Mouse (Mus musculus) CH12.LX (cell line): Measurements from ENCODE around the gene 6030408B16Rik. TPM values are rescaled to one million over a fixed set of nuclear protein-coding genes. Genes with fewer than 3 reads are reported as not detected.

Experiments used
- DNase-seq: peaks from one replicate; pipeline ENCODE4 v3.0.0-alpha.2; 2013; ENCODE audit errors: extremely low read depth
- H3K27ac ChIP-seq: 2 replicates; pipeline ENCODE4 v1.5.1; 2012; ENCODE audit warnings: low read depth, mild to moderate bottlenecking, control low read depth, moderate library complexity; ENCODE audit not compliant: insufficient read depth
- H3K27me3 ChIP-seq: replicated peaks from 2 replicates; pipeline ENCODE3; 2012; ENCODE audit warnings: inconsistent platforms
- H3K36me3 ChIP-seq, 2 experiments: replicated peaks in 1 of 2; 2 replicates each; pipeline versions ENCODE3 to v1.6.1; 2012; ENCODE audit warnings: inconsistent platforms in 1 of 2, low read length in 1 of 2, mild to moderate bottlenecking in 1 of 2, mixed read lengths in 1 of 2, moderate library complexity in 1 of 2; ENCODE audit not compliant: control insufficient read depth in 1 of 2, insufficient read depth in 1 of 2
- H3K4me1 ChIP-seq, 2 experiments: 2 replicates each; pipeline ENCODE4 v1.6.1; 2012; ENCODE audit warnings: inconsistent platforms in 1 of 2, moderate library complexity in 1 of 2; ENCODE audit not compliant: insufficient read depth in 2 of 2, control insufficient read depth in 1 of 2
- H3K4me2 ChIP-seq: 2 replicates; pipeline ENCODE4 v1.6.1; 2012; ENCODE audit warnings: low read depth, mild to moderate bottlenecking, control low read depth; ENCODE audit not compliant: poor library complexity, insufficient read depth, severe bottlenecking
- H3K4me3 ChIP-seq, 3 experiments: fragments of 150-350 bp in 1 of 3; sonication (generic) in 1 of 3; replicated peaks in 1 of 3; 2 replicates each; pipeline versions ENCODE3 to v1.5.1; 2011 to 2012; ENCODE audit warnings: low read depth in 2 of 3, low read length in 2 of 3, mild to moderate bottlenecking in 2 of 3, moderate library complexity in 2 of 3, control low read depth in 1 of 3, improper control_type of control experiment in 1 of 3, inconsistent platforms in 1 of 3, mixed read lengths in 1 of 3; ENCODE audit not compliant: poor library complexity in 1 of 3
- H3K79me2 ChIP-seq: replicated peaks from 2 replicates; pipeline ENCODE4 v1.6.1; 2012; ENCODE audit warnings: mild to moderate bottlenecking, moderate library complexity; ENCODE audit not compliant: control insufficient read depth, poor library complexity, insufficient read depth, severe bottlenecking; ENCODE audit errors: extremely low read depth
- H3K9ac ChIP-seq: 2 replicates; pipeline ENCODE4 v1.6.1; 2012; ENCODE audit warnings: low read depth, mild to moderate bottlenecking, control low read depth, moderate library complexity; ENCODE audit not compliant: insufficient read depth
- H3K9me3 ChIP-seq: replicated peaks from 2 replicates; pipeline ENCODE3; 2012; ENCODE audit warnings: low read length, inconsistent platforms, mixed read lengths
- CHD1 ChIP-seq: IDR thresholded peaks from 2 replicates; pipeline ENCODE4 v1.6.1; 2012; ENCODE audit warnings: low read depth, low read length, improper control_type of control experiment, inconsistent platforms
- CHD2 ChIP-seq: IDR thresholded peaks from 2 replicates; pipeline ENCODE4 v1.6.1; 2011; ENCODE audit warnings: low read length, improper control_type of control experiment
- CTCF ChIP-seq, 2 experiments: IDR thresholded peaks in 1 of 2; conservative IDR thresholded peaks in 1 of 2; 2 replicates each; pipeline ENCODE4 v1.5.1; 2011 to 2012; ENCODE audit warnings: low read depth in 2 of 2, low read length in 2 of 2, improper control_type of control experiment in 1 of 2, inconsistent platforms in 1 of 2, mild to moderate bottlenecking in 1 of 2, moderate library complexity in 1 of 2
- ETS1 ChIP-seq: conservative IDR thresholded peaks from 2 replicates; pipeline ENCODE4 v1.6.1; 2012; ENCODE audit warnings: low read depth, mild to moderate bottlenecking, inconsistent platforms, low read length, improper control_type of control experiment, moderate library complexity
- IRF4 ChIP-seq: IDR thresholded peaks from 2 replicates; pipeline ENCODE4 v1.6.1; 2014; ENCODE audit warnings: low read depth, mild to moderate bottlenecking, inconsistent platforms, low read length, improper control_type of control experiment
- JUN ChIP-seq: IDR thresholded peaks from 2 replicates; pipeline ENCODE4 v1.6.1; 2011; ENCODE audit warnings: low read depth, mild to moderate bottlenecking, low read length, improper control_type of control experiment, moderate library complexity; ENCODE audit not compliant: insufficient read depth
- MYC ChIP-seq: IDR thresholded peaks from 2 replicates; pipeline ENCODE4 v1.6.1; 2011; ENCODE audit warnings: low read depth, mild to moderate bottlenecking, improper control_type of control experiment, low read length
- SMC3 ChIP-seq: IDR thresholded peaks from 2 replicates; pipeline ENCODE4 v1.6.1; 2011; ENCODE audit warnings: low read depth, low read length, improper control_type of control experiment
- TBP ChIP-seq: conservative IDR thresholded peaks from 2 replicates; pipeline ENCODE4 v1.6.1; 2011; ENCODE audit warnings: low read depth, low read length, improper control_type of control experiment
- TCF12 ChIP-seq: IDR thresholded peaks from 2 replicates; pipeline ENCODE4 v1.6.1; 2014; ENCODE audit warnings: low read depth, mild to moderate bottlenecking, inconsistent platforms, low read length, improper control_type of control experiment
- dilution Hi-C: fragments of 300-500 bp; cut with MboI; formaldehyde crosslinking; loops from 2 replicates; pipeline ENCODE4 v1.14.3; 2020; ENCODE audit warnings: low sequenced_read_pairs; ENCODE audit not compliant: extremely low pct_unique_long_range_greater_than_20kb, extremely low pct_ligation_motif_present
- in situ Hi-C: fragments of 300-500 bp; cut with MboI; formaldehyde crosslinking; loops from 3 replicates; pipeline ENCODE4 v1.14.3; 2019; ENCODE audit warnings: low sequenced_read_pairs, low pct_ligation_motif_present, low pct_unique_long_range_greater_than_20kb, mixed read lengths
- polyA plus RNA-seq: library from polyadenylated mRNA; unstranded; fragments of >175 nt; gene quantifications from 2 replicates; pipeline ENCODE4 v1.2.1, GENCODE M21; 2012; ENCODE audit warnings: low read depth; ENCODE audit not compliant: insufficient read length
- total RNA-seq, 2 experiments: library from RNA; depleted of rRNA; stranded (reverse); fragments of 300-350 nt in 1 of 2; fragments of >200 nt in 1 of 2; gene quantifications; 2 replicates each; pipeline ENCODE4 v1.2.3; 2012 to 2014

Gene 6030408B16Rik
- total and polyA plus RNA-seq, 3 experiments, result 0.13 to 0.17 TPM; not detected in 1

DNA sequence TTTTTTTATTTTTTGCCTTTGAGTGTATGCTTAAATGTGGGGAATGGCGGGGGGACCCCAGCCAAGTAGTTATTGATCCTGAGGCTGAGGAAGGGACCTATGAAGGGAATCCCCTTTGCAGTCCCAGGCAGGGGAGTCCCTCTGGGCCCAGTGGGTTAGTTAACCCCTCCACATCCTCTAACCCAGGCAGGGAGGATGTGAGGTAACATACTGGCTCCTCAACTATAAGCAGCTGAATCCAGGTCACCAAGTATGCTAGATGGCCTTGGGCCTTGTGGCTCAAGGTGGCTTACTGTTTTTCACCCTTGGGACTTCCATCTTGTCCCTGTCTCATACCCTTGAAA lies 45.9 kb upstream of the 6030408B16Rik start:
- H3K4me2 ChIP-seq, result peak overlapping the region; percentile 24; the same call in 1 of the 2 replicates
- peaks cover 3 to 30% of the 10 kb centered on the region in 2 experiments for H3K4me1 ChIP-seq
- no peak overlapping the region for H3K4me3 ChIP-seq

DNA sequence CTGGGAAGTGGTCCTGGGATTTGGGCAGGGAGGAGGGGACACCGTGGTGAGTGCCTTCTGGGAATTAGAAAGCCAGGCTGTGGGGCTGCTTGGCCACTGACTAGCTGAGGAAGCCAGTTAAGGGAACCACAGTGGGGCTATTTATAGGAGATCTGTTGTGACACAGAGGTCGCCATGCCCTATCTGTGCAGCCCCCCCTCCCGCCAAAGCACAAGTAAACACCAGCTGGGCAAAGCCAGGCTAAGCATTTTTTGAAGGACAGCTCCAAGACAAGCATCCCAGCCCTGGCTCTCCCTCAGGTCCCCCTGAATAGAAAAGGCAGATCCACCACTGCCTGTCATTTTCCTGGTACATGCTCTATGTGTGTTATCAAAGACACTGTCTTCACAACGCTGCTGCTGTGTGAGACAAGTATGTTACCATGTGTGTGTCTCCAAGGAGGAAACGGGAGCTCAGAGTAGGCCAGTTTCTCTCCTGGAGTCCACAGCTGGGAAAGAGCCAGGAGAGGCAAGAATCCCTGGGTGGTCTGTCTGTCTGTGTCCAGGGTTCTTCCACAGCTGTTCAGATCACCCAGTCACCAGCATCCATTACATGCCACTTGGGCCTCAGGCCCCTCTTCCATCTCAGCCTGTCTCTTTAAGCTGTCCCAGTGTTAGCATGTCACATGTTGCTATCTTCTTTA lies 44.8 kb upstream of the 6030408B16Rik start:
- H3K79me2 ChIP-seq, result no peaks in the 10 kb centered on the region
- TF ChIP-seq IRF4 (no peak), CHD1 (no peak), JUN (no peak)
- TF ChIP-seq, all 38 proteins: peak for 0
- DNase-seq, result no peak
- peaks cover 39% of the 10 kb centered on the region for H3K9me3 ChIP-seq
- H3K27ac ChIP-seq, result no peak overlapping the region
- H3K36me3 ChIP-seq, result no peaks in the 10 kb centered on the region
- H3K4me2 ChIP-seq, result no peak overlapping the region
- dilution Hi-C loops, result no loop called here
- H3K27me3 ChIP-seq, result peaks cover 37% of the 10 kb centered on the region
- in situ Hi-C loops, result no loop called here
- H3K9ac ChIP-seq, result no peak overlapping the region
- H3K4me1 ChIP-seq, result peaks cover 3 to 34% of the 10 kb centered on the region in 2 experiments
- no peak overlapping the region for H3K4me3 ChIP-seq

More for the DNA sequence above, 45.9 kb upstream of the 6030408B16Rik start:
- Histone ChIP-seq H3K27ac (no peak overlapping the region), H3K79me2 (no peaks in the 10 kb centered on the region), H3K9ac (no peak overlapping the region), H3K36me3 (no peaks in the 10 kb centered on the region), H3K9me3 (peaks cover 29% of the 10 kb centered on the region), H3K27me3 (peaks cover 34% of the 10 kb centered on the region)
- in situ Hi-C loops, result no loop called here
- DNase-seq, result no peak
- TF ChIP-seq ETS1 (peak; percentile 45; the same call in 1 of the 2 replicates), TCF12 (no peak)
- dilution Hi-C loops, result no loop called here

DNA sequence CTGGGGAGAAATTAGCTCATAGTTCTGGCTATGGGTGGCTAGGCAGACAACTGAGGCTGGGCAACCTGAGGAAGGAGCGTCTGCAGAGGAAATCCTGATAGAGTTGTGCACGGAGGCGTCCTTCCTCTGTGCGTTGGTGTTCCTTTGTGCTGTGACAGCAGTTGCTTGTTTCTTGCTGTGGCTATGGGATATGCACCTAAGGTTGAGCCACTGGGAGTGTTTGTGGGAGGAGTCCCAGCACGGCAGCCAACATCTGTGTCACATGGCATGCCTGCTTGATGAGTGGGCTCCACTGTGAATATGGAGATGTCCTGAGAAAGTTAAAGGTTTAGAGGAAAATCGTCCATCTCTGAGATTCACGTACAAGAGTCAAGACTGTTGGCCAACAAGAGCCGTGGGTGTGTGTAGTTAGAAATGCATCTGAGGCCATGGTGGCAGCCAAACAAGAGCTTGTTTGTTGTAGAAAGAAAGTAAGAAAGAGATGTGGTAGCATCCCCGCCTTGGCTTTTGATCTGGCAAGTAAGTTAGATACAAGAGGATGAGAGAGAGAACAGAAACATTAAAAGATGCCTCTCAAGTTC lies 42.7 kb upstream of the 6030408B16Rik start:
- in situ Hi-C loops, result no loop called here
- Histone ChIP-seq H3K36me3 (no peaks in the 10 kb centered on the region), H3K9ac (no peak overlapping the region), H3K4me1 (peaks cover 9 to 51% of the 10 kb centered on the region in 2 experiments), H3K4me2 (no peak overlapping the region), H3K27ac (no peak overlapping the region), H3K27me3 (peaks cover 45% of the 10 kb centered on the region), H3K79me2 (no peaks in the 10 kb centered on the region), H3K4me3 (no peak overlapping the region), H3K9me3 (peaks cover 41% of the 10 kb centered on the region)
- dilution Hi-C loops, result no loop called here
- DNase-seq, result no peak
- TF ChIP-seq MYC (no peak), CHD1 (no peak), CHD2 (no peak), SMC3 (no peak), TBP (no peak), CTCF (conservative IDR thresholded peaks at IDR 0.05 in 1 of 2, IDR thresholded peaks at IDR 0.05 in 1 of 2; ENCODE audit: low read depth in 2 of 2, low read length in 2 of 2) (no peak)
